Mouse (Mus musculus) midbrain, embryonic 14.5 days (tissue): ENCODE measurements at regions not wholly inside any gene's neighbourhood (a gene's known extent, or its start where the extent isn't known, plus 50 kb on each side); places are given as distances from the start of the nearest gene placed in this dataset.

Experiments
- ATAC-seq: fragments of 200-750 bp; cut with Nextera tagmentation; 2 replicates; pipeline ENCODE4 v1.8.0; 2017; ENCODE audit warnings: moderate number of reproducible peaks, moderate library complexity; ENCODE audit not compliant: low FRiP score, low TSS enrichment
- DNase-seq: peaks from one replicate; pipeline ENCODE4 v3.0.0-alpha.2; 2015
- H3K27ac ChIP-seq: fragments of 300-500 bp; sonication (generic); replicated peaks from 2 replicates; pipeline ENCODE4 v1.5.1; 2014; ENCODE audit warnings: mild to moderate bottlenecking, low read depth, low read length, moderate library complexity
- H3K27me3 ChIP-seq: fragments of 300-500 bp; sonication (generic); 2 replicates; pipeline ENCODE4 v1.6.1; 2014; ENCODE audit warnings: low read length, control low read depth, mixed read lengths; ENCODE audit not compliant: control insufficient read depth, insufficient read depth
- H3K36me3 ChIP-seq: fragments of 300-500 bp; sonication (generic); 2 replicates; pipeline ENCODE4 v1.6.1; 2014; ENCODE audit warnings: low read length, control low read depth; ENCODE audit not compliant: control insufficient read depth, insufficient read depth
- H3K4me1 ChIP-seq: fragments of 300-500 bp; sonication (generic); 2 replicates; pipeline ENCODE4 v1.6.1; 2014; ENCODE audit warnings: mild to moderate bottlenecking, antibody characterized with exemption, low read length, control low read depth; ENCODE audit not compliant: control insufficient read depth, insufficient read depth
- H3K4me2 ChIP-seq: fragments of 300-500 bp; sonication (generic); 2 replicates; pipeline ENCODE4 v1.6.1; 2014; ENCODE audit warnings: mild to moderate bottlenecking, low read length, moderate library complexity
- H3K4me3 ChIP-seq: fragments of 300-500 bp; sonication (generic); replicated peaks from 2 replicates; pipeline ENCODE4 v1.5.1; 2014; ENCODE audit warnings: low read depth, low read length
- H3K9ac ChIP-seq: fragments of 300-500 bp; sonication (generic); replicated peaks from 2 replicates; pipeline ENCODE4 v1.6.1; 2014; ENCODE audit warnings: mild to moderate bottlenecking, low read length, moderate library complexity
- H3K9me3 ChIP-seq: fragments of 300-500 bp; sonication (generic); 2 replicates; pipeline ENCODE4 v1.6.1; 2016; ENCODE audit warnings: low read length, control low read depth, mixed read lengths; ENCODE audit not compliant: control insufficient read depth
- WGBS: fragments of 180-500 bp; shearing (Covaris S2); extraction: QIAGEN DNeasy Blood & Tissue Kit; methylation state at CpG from one replicate; pipeline ENCODE4 v1.1.7; 2014; 5-methylcytosine and 5-hydroxymethylcytosine counted together

DNA sequence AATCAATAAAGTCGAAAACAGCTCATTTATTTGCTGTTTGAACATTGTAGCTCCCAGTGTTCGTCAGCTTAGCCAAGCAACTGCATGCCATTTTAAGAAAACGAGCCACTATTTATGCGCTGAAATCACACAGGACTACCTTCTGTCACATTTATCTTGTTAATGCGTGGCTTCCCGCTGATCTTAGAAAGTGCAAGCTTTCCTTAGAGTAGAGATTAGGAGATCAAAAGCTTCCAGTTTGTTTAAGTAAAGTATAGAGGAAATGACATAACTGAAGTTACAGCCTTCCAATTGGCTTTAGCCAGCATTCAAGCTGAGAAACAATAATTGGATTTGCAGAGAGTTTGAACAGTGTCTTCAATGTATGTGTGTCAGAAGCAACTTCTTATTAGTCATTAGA lies 406.4 kb downstream of the Cbln4 start:
- DNase-seq (peak; percentile 55), ATAC-seq (no peak)
- Histone ChIP-seq H3K4me1 (peaks cover 4% of the 10 kb centered on the region; the same call in 1 of the 2 replicates), H3K36me3 (no peaks in the 10 kb centered on the region), H3K9ac (no peak overlapping the region), H3K9me3 (no peaks in the 10 kb centered on the region), H3K27ac (no peak overlapping the region), H3K4me2 (no peak overlapping the region), H3K27me3 (no peaks in the 10 kb centered on the region), H3K4me3 (no peak overlapping the region)
- WGBS = 26% methylated on average over 6 of the region's 6 CpGs

DNA sequence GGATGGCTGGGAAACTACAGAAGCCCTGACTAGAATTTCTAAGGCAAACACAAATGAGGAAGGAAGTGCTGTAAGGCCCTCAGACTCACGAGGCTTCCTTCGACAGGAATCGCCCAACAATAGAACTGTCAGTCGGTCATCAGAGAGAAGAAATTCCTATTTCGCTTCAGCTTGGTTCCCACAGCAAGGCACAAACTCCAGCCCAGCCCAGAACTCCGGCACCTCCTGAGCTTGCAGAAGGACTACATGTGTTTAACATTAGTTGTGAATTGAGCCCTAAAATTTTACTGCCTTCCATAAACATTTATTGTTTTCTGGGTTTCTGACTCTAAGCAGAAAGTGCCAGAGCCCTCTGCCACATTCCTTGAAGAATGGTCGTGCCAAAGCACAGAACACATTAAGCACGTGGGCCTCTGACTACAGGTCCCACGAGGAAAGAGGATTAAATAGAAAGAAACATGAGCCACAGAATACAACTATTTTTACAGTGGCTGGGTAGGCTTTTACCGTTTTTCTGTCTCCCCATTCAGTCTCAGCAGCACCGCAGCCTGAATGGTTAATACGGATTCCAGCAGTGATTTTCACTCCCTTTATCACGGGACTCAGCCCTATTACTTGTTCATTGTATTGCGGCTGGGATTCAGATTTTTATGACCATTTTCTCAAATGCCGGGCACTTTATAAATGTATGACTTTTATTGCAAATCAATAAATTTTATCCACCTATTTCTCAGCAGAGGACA lies 409.7 kb downstream of the Cbln4 start:
- 22% methylated on average over 15 of the region's 15 CpGs for WGBS
- Histone ChIP-seq H3K4me1 (peaks cover 4% of the 10 kb centered on the region; the same call in 1 of the 2 replicates), H3K36me3 (no peaks in the 10 kb centered on the region), H3K27me3 (no peaks in the 10 kb centered on the region), H3K4me2 (no peak overlapping the region), H3K9me3 (no peaks in the 10 kb centered on the region), H3K9ac (no peak overlapping the region), H3K4me3 (no peak overlapping the region), H3K27ac (no peak overlapping the region)
- no peak for ATAC-seq
- DNase-seq = peak; percentile 36

DNA sequence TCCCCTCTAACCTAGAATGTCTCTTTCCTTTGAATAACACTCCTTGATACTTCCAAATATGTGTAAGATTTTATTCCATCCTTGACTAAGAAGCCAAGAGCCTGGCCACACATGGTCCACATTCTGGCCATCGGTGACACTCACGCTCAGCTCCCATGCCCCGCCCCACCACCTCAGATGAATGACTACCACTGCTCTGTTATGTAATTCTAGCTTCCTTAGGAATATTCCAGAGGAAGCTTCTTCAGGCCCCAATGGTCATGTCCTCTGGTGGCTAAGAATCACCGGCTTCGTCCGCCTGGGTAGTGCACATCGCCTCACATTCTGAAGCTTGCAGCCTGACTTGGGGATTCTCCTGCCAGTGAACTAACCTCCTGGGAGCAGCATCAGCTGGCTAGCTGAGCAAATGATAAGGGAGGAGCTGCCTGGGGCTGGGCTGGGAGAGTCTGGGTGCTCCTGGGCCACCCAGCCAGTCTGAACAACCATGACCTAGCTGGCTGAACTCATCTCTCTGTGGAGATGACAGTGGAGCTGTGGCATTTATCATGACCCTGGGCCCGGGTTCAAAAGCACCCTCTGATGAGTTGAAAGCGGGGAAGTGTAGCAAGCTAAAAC lies 413.1 kb downstream of the Cbln4 start:
- DNase-seq (no peak), ATAC-seq (no peak)
- no peaks in the 10 kb centered on the region; the same call in 1 of the 2 replicates for H3K4me1 ChIP-seq
- no peaks in the 10 kb centered on the region for H3K9me3 ChIP-seq
- H3K4me3 ChIP-seq = no peak overlapping the region
- no peaks in the 10 kb centered on the region for H3K36me3 ChIP-seq
- WGBS = 92% methylated on average over 9 of the region's 9 CpGs
- no peak overlapping the region for H3K27ac ChIP-seq
- no peak overlapping the region for H3K9ac ChIP-seq
- H3K4me2 ChIP-seq = no peak overlapping the region
- no peaks in the 10 kb centered on the region for H3K27me3 ChIP-seq

DNA sequence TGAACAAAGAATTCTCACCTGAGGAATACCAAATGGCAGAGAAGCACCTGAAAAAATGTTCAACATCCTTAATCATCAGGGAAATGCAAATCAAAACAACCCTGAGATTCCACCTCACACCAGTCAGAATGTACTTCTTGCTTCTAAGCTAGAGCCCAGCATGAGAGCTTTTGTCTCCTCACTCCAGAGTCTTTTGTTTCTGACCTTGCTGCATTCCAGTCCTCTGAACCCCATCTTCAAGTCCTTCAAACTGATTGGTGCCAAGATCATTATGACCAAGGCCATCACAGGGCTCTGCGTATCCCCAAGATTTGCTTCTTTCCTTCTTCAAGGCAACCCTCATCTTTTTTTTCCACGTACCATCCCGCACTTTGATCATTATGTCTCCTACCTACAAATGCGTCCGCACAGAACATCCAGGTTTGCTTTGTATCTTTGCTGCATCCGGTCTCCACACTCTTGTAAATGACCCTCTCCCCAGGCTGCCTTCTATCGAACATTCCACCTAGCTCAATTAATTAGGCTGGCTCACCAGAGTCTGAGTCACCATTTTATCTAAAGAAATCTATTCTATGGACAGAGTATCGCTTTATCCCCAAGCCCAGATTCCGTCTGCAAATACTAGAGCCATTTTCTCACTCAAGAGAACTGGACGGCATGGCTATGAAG lies 414.9 kb downstream of the Cbln4 start:
- H3K27me3 ChIP-seq = no peaks in the 10 kb centered on the region
- H3K27ac ChIP-seq = no peak overlapping the region
- no peaks in the 10 kb centered on the region for H3K9me3 ChIP-seq
- ATAC-seq = no peak
- no peaks in the 10 kb centered on the region; the same call in 1 of the 2 replicates for H3K4me1 ChIP-seq
- H3K4me2 ChIP-seq = no peak overlapping the region
- H3K4me3 ChIP-seq = no peak overlapping the region
- no peak overlapping the region for H3K9ac ChIP-seq
- H3K36me3 ChIP-seq = no peaks in the 10 kb centered on the region
- DNase-seq = no peak
- WGBS = 92% methylated on average over 10 of the region's 10 CpGs

DNA sequence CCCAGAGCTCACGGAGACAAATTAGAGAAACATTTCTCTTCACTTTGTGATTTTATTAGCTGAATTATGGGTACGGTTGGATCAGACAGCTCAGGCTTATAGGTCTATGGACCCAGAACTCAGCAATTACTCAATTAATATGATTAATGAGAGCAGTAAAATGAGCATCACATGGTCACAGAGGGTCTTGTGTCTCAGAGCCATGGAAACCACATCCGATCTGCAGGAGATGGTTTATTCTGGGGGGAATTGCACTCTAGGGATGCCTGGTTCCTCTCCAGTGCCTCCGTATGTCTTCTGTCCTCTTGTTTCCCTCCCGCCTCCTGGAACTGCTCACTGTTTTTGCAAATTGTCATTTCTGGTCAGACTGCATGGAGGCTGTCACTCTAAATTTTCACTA lies 422.6 kb downstream of the Cbln4 start:
- no peaks in the 10 kb centered on the region for H3K36me3 ChIP-seq
- no peaks in the 10 kb centered on the region for H3K9me3 ChIP-seq
- no peak overlapping the region for H3K9ac ChIP-seq
- 0 out of 2 replicates have a peak, but pooled peaks cover 5% of the 10 kb centered on the region for H3K4me1 ChIP-seq
- ATAC-seq (no peak), DNase-seq (no peak)
- no peaks in the 10 kb centered on the region for H3K27me3 ChIP-seq
- no peak overlapping the region for H3K4me2 ChIP-seq
- H3K27ac ChIP-seq = no peak overlapping the region
- WGBS = 53% methylated on average over 5 of the region's 5 CpGs
- H3K4me3 ChIP-seq = no peak overlapping the region

DNA sequence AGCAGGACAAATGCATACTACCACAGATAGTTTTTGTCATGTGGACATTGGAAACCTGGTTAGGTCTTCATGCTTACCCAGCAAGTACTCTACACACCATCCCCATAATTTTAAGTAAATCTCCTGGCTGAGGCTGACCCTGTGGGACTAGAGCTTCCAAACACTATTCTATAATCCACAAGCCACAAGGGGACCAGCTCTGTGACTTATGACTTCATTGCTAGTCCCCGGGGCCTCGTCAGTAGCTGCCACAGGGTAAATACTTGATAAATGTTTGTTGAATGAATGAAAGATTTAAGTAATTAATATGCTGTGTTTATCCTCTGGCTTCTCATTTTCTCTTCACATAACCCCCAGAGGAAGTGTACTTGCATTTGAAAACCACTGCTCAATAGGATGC lies 423.0 kb downstream of the Cbln4 start:
- no peaks in the 10 kb centered on the region for H3K9me3 ChIP-seq
- WGBS = 85% methylated on average over 2 of the region's 2 CpGs
- no peak overlapping the region for H3K9ac ChIP-seq
- no peaks in the 10 kb centered on the region for H3K36me3 ChIP-seq
- H3K27ac ChIP-seq = no peak overlapping the region
- ATAC-seq (no peak), DNase-seq (peak; percentile 35)
- H3K27me3 ChIP-seq = no peaks in the 10 kb centered on the region
- no peak overlapping the region for H3K4me2 ChIP-seq
- H3K4me1 ChIP-seq = 0 out of 2 replicates have a peak, but pooled peaks cover 5% of the 10 kb centered on the region
- no peak overlapping the region for H3K4me3 ChIP-seq

DNA sequence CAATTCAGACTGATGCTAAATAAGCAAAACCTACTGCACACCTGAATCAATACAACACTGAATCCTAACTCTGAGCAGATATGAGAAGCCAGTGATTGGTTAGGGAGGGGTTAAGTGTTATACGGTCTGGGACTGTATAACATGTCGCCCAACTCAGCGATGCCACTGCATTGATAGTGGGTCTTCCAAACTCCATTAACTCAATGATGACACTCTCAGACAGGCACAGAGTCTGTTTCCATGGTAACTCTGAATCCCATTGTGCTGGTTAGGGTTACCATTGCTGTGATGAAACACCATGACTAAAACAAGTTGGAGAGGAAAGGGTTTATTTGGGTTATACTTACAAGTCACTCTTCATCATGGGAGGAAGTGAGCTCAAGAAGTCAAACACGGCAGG lies 424.5 kb downstream of the Cbln4 start:
- H3K4me2 ChIP-seq = no peak overlapping the region
- DNase-seq = no peak
- H3K9ac ChIP-seq = no peak overlapping the region
- no peaks in the 10 kb centered on the region for H3K27me3 ChIP-seq
- H3K9me3 ChIP-seq = no peaks in the 10 kb centered on the region
- H3K4me1 ChIP-seq = 0 out of 2 replicates have a peak, but pooled peaks cover 5% of the 10 kb centered on the region
- ATAC-seq = no peak
- H3K4me3 ChIP-seq = no peak overlapping the region
- no peak overlapping the region for H3K27ac ChIP-seq
- WGBS = 83% methylated on average over 4 of the region's 4 CpGs
- H3K36me3 ChIP-seq = no peaks in the 10 kb centered on the region

DNA sequence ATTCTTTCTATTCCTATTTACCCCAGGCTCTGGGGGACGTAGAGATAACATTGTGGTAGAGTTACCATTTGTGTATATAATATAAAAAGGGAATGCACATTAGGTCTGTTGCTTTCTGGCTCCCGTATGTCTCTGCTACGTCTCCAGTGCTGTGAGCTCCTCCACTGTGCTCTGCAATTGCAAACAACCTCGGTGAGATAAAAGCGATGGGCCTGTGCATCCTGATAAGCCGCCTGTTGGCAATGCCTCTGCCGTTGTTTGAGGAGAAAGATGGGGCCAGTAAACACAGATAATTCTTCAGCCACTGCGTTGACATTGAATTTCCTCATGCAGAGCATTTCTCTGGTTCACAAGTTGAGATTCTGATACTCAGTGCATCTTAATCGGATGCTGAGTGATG lies 424.9 kb downstream of the Cbln4 start:
- ATAC-seq (no peak), DNase-seq (no peak)
- Histone ChIP-seq H3K4me3 (no peak overlapping the region), H3K27ac (no peak overlapping the region), H3K9ac (no peak overlapping the region), H3K4me1 (0 out of 2 replicates have a peak, but pooled peaks cover 5% of the 10 kb centered on the region), H3K36me3 (no peaks in the 10 kb centered on the region), H3K27me3 (no peaks in the 10 kb centered on the region), H3K9me3 (no peaks in the 10 kb centered on the region), H3K4me2 (no peak overlapping the region)
- 71% methylated on average over 9 of the region's 9 CpGs for WGBS
